Mouse (Mus musculus): Measurements from ENCODE around the gene Rpl23a. TPM values are rescaled to one million over a fixed set of nuclear protein-coding genes. Genes with fewer than 3 reads are reported as not detected.

Gene Rpl23a
- total and polyA plus RNA-seq, 3 experiments = 2,892 to 4,112 TPM; not detected in 1

- TF ChIP-seq ETS1 (IDR thresholded peaks at IDR 0.05; ENCODE audit: low read depth, low read length) = no peak
- no peak for TF ChIP-seq CTCF (IDR thresholded peaks at IDR 0.05 in 2 of 3, conservative IDR thresholded peaks at IDR 0.05 in 1 of 3; ENCODE audit: control insufficient read depth in 1 of 3, insufficient read depth in 1 of 3, low read depth in 2 of 3, low read length in 3 of 3, poor library complexity in 1 of 3, severe bottlenecking in 1 of 3)
- no peak for TF ChIP-seq KAT2A (conservative IDR thresholded peaks at IDR 0.05; ENCODE audit: low read depth, low read length)
- no peak for TF ChIP-seq MEF2A (IDR thresholded peaks at IDR 0.05; ENCODE audit: extremely low read depth, insufficient replicate concordance, low read depth, low read length, poor library complexity, severe bottlenecking)
- no peak for TF ChIP-seq MAZ (IDR thresholded peaks at IDR 0.05; ENCODE audit: low read depth, low read length)
- TF ChIP-seq MAX (IDR thresholded peaks at IDR 0.05; ENCODE audit: low read length) = no peak
- TF ChIP-seq ZKSCAN1 (IDR thresholded peaks at IDR 0.05; ENCODE audit: low read depth, low read length) = no peak
- no peak for TF ChIP-seq USF1 (IDR thresholded peaks at IDR 0.05; ENCODE audit: low read depth, low read length)
- TF ChIP-seq UBTF (IDR thresholded peaks at IDR 0.05; ENCODE audit: borderline replicate concordance, insufficient read depth, low read depth, low read length) = no peak
- no peak for TF ChIP-seq JUND (IDR thresholded peaks at IDR 0.05; ENCODE audit: low read depth, low read length)
- TF ChIP-seq POLR2AphosphoS5 (IDR thresholded peaks at IDR 0.05; ENCODE audit: borderline replicate concordance, low read depth, low read length) = no peak
- no peak for TF ChIP-seq MXI1 (IDR thresholded peaks at IDR 0.05; ENCODE audit: low read depth, low read length)
- no peak for TF ChIP-seq ZNF384 (IDR thresholded peaks at IDR 0.05; ENCODE audit: low read depth, low read length)
- TF ChIP-seq E2F4 (IDR thresholded peaks at IDR 0.05; ENCODE audit: borderline replicate concordance, low read depth, low read length) = no peak
- no peak for DNase-seq (ENCODE audit: low read depth, low spot score)
- Histone ChIP-seq H3K9me3 (replicated peaks; ENCODE audit: insufficient read depth, low read length) (no peaks in the 10 kb centered on the region), H3K4me1 (ENCODE audit: control insufficient read depth in 1 of 2, insufficient read depth in 2 of 2, low read length in 2 of 2) (no peaks in the 10 kb centered on the region), H3K27ac (ENCODE audit: control insufficient read depth, low read depth, low read length) (no peak overlapping the region), H3K9ac (ENCODE audit: control insufficient read depth, low read depth, low read length, poor library complexity, severe bottlenecking) (no peak overlapping the region), H3K27me3 (ENCODE audit: control insufficient read depth in 1 of 2, insufficient read depth in 2 of 2, low read length in 2 of 2) (no peaks in the 10 kb centered on the region), H3K4me3 (ENCODE audit: control insufficient read depth in 1 of 2, insufficient read depth in 1 of 2, low read depth in 2 of 2, low read length in 2 of 2) (no peak overlapping the region), H3K79me2 (ENCODE audit: control insufficient read depth, insufficient read depth, low read length, poor library complexity) (no peaks in the 10 kb centered on the region), H3K36me3 (ENCODE audit: control insufficient read depth in 1 of 2, insufficient read depth in 2 of 2, low read length in 2 of 2) (no peaks in the 10 kb centered on the region)
These were observed 27.2 kb downstream of the Rpl23a start for GRCm38 (mm10) chr11:78156156-78156699.

GRCm38 (mm10) chr11:78155674-78156073 is 27.7 kb downstream of the Rpl23a start:
- Histone ChIP-seq H3K9ac (ENCODE audit: control insufficient read depth, low read depth, low read length, poor library complexity, severe bottlenecking) (no peak overlapping the region), H3K9me3 (replicated peaks; ENCODE audit: insufficient read depth, low read length) (no peaks in the 10 kb centered on the region), H3K79me2 (ENCODE audit: control insufficient read depth, insufficient read depth, low read length, poor library complexity) (no peaks in the 10 kb centered on the region), H3K4me3 (ENCODE audit: control insufficient read depth in 1 of 2, insufficient read depth in 1 of 2, low read depth in 2 of 2, low read length in 2 of 2) (no peak overlapping the region), H3K27me3 (ENCODE audit: control insufficient read depth in 1 of 2, insufficient read depth in 2 of 2, low read length in 2 of 2) (no peaks in the 10 kb centered on the region), H3K4me1 (ENCODE audit: control insufficient read depth in 1 of 2, insufficient read depth in 2 of 2, low read length in 2 of 2) (no peaks in the 10 kb centered on the region), H3K27ac (ENCODE audit: control insufficient read depth, low read depth, low read length) (no peak overlapping the region), H3K36me3 (ENCODE audit: control insufficient read depth in 1 of 2, insufficient read depth in 2 of 2, low read length in 2 of 2) (no peaks in the 10 kb centered on the region)
- DNase-seq (ENCODE audit: low read depth, low spot score) = no peak
- TF ChIP-seq MYB (IDR thresholded peaks at IDR 0.05; ENCODE audit: low read depth, low read length) = no peak
- TF ChIP-seq ZMIZ1 (IDR thresholded peaks at IDR 0.05; ENCODE audit: low read depth, low read length) = no peak
- TF ChIP-seq SIN3A (IDR thresholded peaks at IDR 0.05; ENCODE audit: low read length) = no peak
- no peak for TF ChIP-seq TBP (IDR thresholded peaks at IDR 0.05; ENCODE audit: low read depth, low read length)
- no peak for TF ChIP-seq UBTF (IDR thresholded peaks at IDR 0.05; ENCODE audit: borderline replicate concordance, insufficient read depth, low read depth, low read length)
- TF ChIP-seq ETS1 (IDR thresholded peaks at IDR 0.05; ENCODE audit: low read depth, low read length) = no peak
- TF ChIP-seq MYC (IDR thresholded peaks at IDR 0.05; ENCODE audit: low read depth, low read length) = no peak
- TF ChIP-seq CHD2 (IDR thresholded peaks at IDR 0.05; ENCODE audit: low read length) = no peak
- TF ChIP-seq E2F4 (IDR thresholded peaks at IDR 0.05; ENCODE audit: borderline replicate concordance, low read depth, low read length) = no peak
- no peak for TF ChIP-seq GABPA (IDR thresholded peaks at IDR 0.05; ENCODE audit: low read depth, low read length)
- TF ChIP-seq NRF1 (IDR thresholded peaks at IDR 0.05; ENCODE audit: insufficient read depth, low read depth, low read length, poor library complexity, severe bottlenecking) = no peak
- TF ChIP-seq MAZ (IDR thresholded peaks at IDR 0.05; ENCODE audit: low read depth, low read length) = no peak
- TF ChIP-seq KAT2A (conservative IDR thresholded peaks at IDR 0.05; ENCODE audit: low read depth, low read length) = no peak
- no peak for TF ChIP-seq TAL1 (IDR thresholded peaks at IDR 0.05; ENCODE audit: low read length)
- no peak for TF ChIP-seq POLR2A (IDR thresholded peaks at IDR 0.05; ENCODE audit: control insufficient read depth in 1 of 2, insufficient read depth in 1 of 2, low read depth in 1 of 2, low read length in 2 of 2, poor library complexity in 1 of 2)
- no peak for TF ChIP-seq POLR2AphosphoS2 (IDR thresholded peaks at IDR 0.05; ENCODE audit: low read length)
- TF ChIP-seq CTCF (IDR thresholded peaks at IDR 0.05 in 2 of 3, conservative IDR thresholded peaks at IDR 0.05 in 1 of 3; ENCODE audit: control insufficient read depth in 1 of 3, insufficient read depth in 1 of 3, low read depth in 2 of 3, low read length in 3 of 3, poor library complexity in 1 of 3, severe bottlenecking in 1 of 3) = no peak
- no peak for TF ChIP-seq EP300 (IDR thresholded peaks at IDR 0.05; ENCODE audit: low read depth in 1 of 2, low read length in 2 of 2)
- TF ChIP-seq RAD21 (IDR thresholded peaks at IDR 0.05; ENCODE audit: low read depth, low read length) = no peak
